Mouse (Mus musculus) heart, embryonic 11.5 days (tissue): ENCODE results near the gene Tulp3. TPM values are rescaled to one million over a fixed set of nuclear protein-coding genes. Genes with fewer than 3 reads are reported as not detected.
A peak's percentile ranks its signal among the peaks of the same experiment; 100 is the strongest.

ENCODE experiments used
- ATAC-seq: fragments of 200-750 bp; cut with Nextera tagmentation; replicated peaks from 2 replicates; pipeline ENCODE4 v1.8.0; 2017; ENCODE audit warnings: moderate library complexity; ENCODE audit not compliant: insufficient number of reproducible peaks, low FRiP score, low TSS enrichment
- H3K27ac ChIP-seq: fragments of 300-500 bp; sonication (generic); 2 replicates; pipeline ENCODE4 v1.5.1; 2014; ENCODE audit warnings: mild to moderate bottlenecking, low read depth, low read length
- H3K27me3 ChIP-seq: fragments of 300-500 bp; sonication (generic); 2 replicates; pipeline ENCODE4 v1.6.1; 2014; ENCODE audit warnings: mild to moderate bottlenecking, low read length, mixed read lengths; ENCODE audit not compliant: control insufficient read depth, insufficient read depth
- H3K36me3 ChIP-seq: fragments of 300-500 bp; sonication (generic); 2 replicates; pipeline ENCODE4 v1.6.1; 2014; ENCODE audit warnings: mild to moderate bottlenecking, low read length, moderate library complexity, mixed read lengths; ENCODE audit not compliant: control insufficient read depth, insufficient read depth
- H3K4me1 ChIP-seq: fragments of 300-500 bp; sonication (generic); 2 replicates; pipeline ENCODE4 v1.6.1; 2014; ENCODE audit warnings: low read length; ENCODE audit not compliant: control insufficient read depth, insufficient read depth
- H3K4me2 ChIP-seq: fragments of 300-500 bp; sonication (generic); 2 replicates; pipeline ENCODE4 v1.6.1; 2014; ENCODE audit warnings: mild to moderate bottlenecking, moderate library complexity
- H3K4me3 ChIP-seq: fragments of 300-500 bp; sonication (generic); 2 replicates; pipeline ENCODE4 v1.5.1; 2014; ENCODE audit warnings: low read depth, low read length
- H3K9ac ChIP-seq: fragments of 300-500 bp; sonication (generic); 2 replicates; pipeline ENCODE4 v1.6.1; 2014; ENCODE audit warnings: mild to moderate bottlenecking, low read depth, low read length, moderate library complexity
- H3K9me3 ChIP-seq: fragments of 300-500 bp; sonication (generic); replicated peaks from 2 replicates; pipeline ENCODE4 v1.6.1; 2016; ENCODE audit warnings: low read length; ENCODE audit not compliant: control insufficient read depth
- WGBS: fragments of 180-500 bp; shearing (Covaris S2); extraction: QIAGEN DNeasy Blood & Tissue Kit; methylation state at CpG from one replicate; pipeline ENCODE4 v1.1.7; 2014; ENCODE audit not compliant: insufficient replicate concordance; 5-methylcytosine and 5-hydroxymethylcytosine counted together
- polyA plus RNA-seq: library from polyadenylated mRNA; unstranded; fragments of >200 nt; fragmentation: Nextera tagmentation; extraction: Ambion mirVana; gene quantifications from 2 replicates; pipeline ENCODE4 v1.2.1, GENCODE M21; 2014

Gene Tulp3
- polyA plus RNA-seq: 10.5 and 14.9 TPM in 2 replicates

GRCm38 (mm10) chr6:128355726-128356416 is at the start of gene Tulp3:
Tulp3 (minus strand) TSS chr6:128355851.
- peak within 1 kb of the TSS; percentile 73 for H3K9ac ChIP-seq
- peaks cover 4% of the 10 kb centered on the region; the same call in 1 of the 2 replicates for H3K4me1 ChIP-seq
- H3K27me3 ChIP-seq: no peaks in the 10 kb centered on the region
- no peaks in the 10 kb centered on the region for H3K9me3 ChIP-seq
- WGBS: under 1% methylated on average over 34 of the region's 42 CpGs
- peak within 1 kb of the TSS; percentile 65 for H3K4me3 ChIP-seq
- ATAC-seq: peak; percentile 99
- H3K27ac ChIP-seq: peak within 1 kb of the TSS; percentile 73
- peak within 1 kb of the TSS; percentile 84 for H3K4me2 ChIP-seq
- H3K36me3 ChIP-seq: peaks cover 12% of the 10 kb centered on the region; the same call in 1 of the 2 replicates

GRCm38 (mm10) chr6:128404708-128405107 is 49.1 kb upstream of the Tulp3 start:
- Histone ChIP-seq H3K4me1 (peaks cover 4% of the 10 kb centered on the region; the same call in 1 of the 2 replicates), H3K4me2 (no peak overlapping the region), H3K4me3 (no peak overlapping the region), H3K9me3 (no peaks in the 10 kb centered on the region), H3K36me3 (peaks cover 17% of the 10 kb centered on the region), H3K27me3 (no peaks in the 10 kb centered on the region), H3K9ac (no peak overlapping the region), H3K27ac (no peak overlapping the region)
- ATAC-seq: no peak
- 62% methylated on average over 5 of the region's 5 CpGs for WGBS

- no peak overlapping the region; the same call in 1 of the 2 replicates for H3K27ac ChIP-seq
- H3K4me3 ChIP-seq: peak overlapping the region; percentile 23
- WGBS: 48% methylated on average over 21 of the region's 21 CpGs
These were observed 44.0 kb upstream of the Tulp3 start for GRCm38 (mm10) chr6:128399421-128400185.

GRCm38 (mm10) chr6:128398996-128399395 is 43.3 kb upstream of the Tulp3 start, which contains the start of gene Nrip2:
Nrip2 (plus strand) TSS chr6:128399296.
- H3K36me3 ChIP-seq: no peaks in the 10 kb centered on the region
- no peak within 1 kb of the TSS; the same call in 1 of the 2 replicates for H3K27ac ChIP-seq
- no peak for ATAC-seq
- peaks cover 6% of the 10 kb centered on the region; the same call in 1 of the 2 replicates for H3K4me1 ChIP-seq
- H3K4me3 ChIP-seq: peak within 1 kb of the TSS; percentile 23
- H3K9ac ChIP-seq: peak within 1 kb of the TSS; percentile 66
- no peaks in the 10 kb centered on the region for H3K27me3 ChIP-seq
- H3K4me2 ChIP-seq: peak within 1 kb of the TSS; percentile 57
- WGBS: 68% methylated on average over 3 of the region's 3 CpGs
- H3K9me3 ChIP-seq: no peaks in the 10 kb centered on the region

More at GRCm38 (mm10) chr6:128399421-128400185, 44.0 kb upstream of the Tulp3 start:
- peak overlapping the region; percentile 66 for H3K9ac ChIP-seq
- no peak; the same call in 1 of the 2 replicates for ATAC-seq
- H3K4me1 ChIP-seq: peaks cover 6% of the 10 kb centered on the region; the same call in 1 of the 2 replicates
- H3K27me3 ChIP-seq: no peaks in the 10 kb centered on the region
- H3K36me3 ChIP-seq: no peaks in the 10 kb centered on the region
- peak overlapping the region; percentile 57 for H3K4me2 ChIP-seq
- no peaks in the 10 kb centered on the region for H3K9me3 ChIP-seq

- H3K4me1 ChIP-seq: peaks cover 6% of the 10 kb centered on the region; the same call in 1 of the 2 replicates
- WGBS: 70% methylated on average over 7 of the region's 7 CpGs
- H3K4me2 ChIP-seq: no peak overlapping the region
- H3K27ac ChIP-seq: no peak overlapping the region
- H3K9ac ChIP-seq: no peak overlapping the region
- no peaks in the 10 kb centered on the region for H3K36me3 ChIP-seq
- H3K27me3 ChIP-seq: no peaks in the 10 kb centered on the region
- no peaks in the 10 kb centered on the region for H3K9me3 ChIP-seq
- H3K4me3 ChIP-seq: no peak overlapping the region
- ATAC-seq: no peak
These were observed 42.1 kb upstream of the Tulp3 start for GRCm38 (mm10) chr6:128397574-128398261.

- 56% methylated on average over 1 of the region's 1 CpGs for WGBS
- no peak overlapping the region for H3K4me3 ChIP-seq
These were observed 35.0 kb upstream of the Tulp3 start for GRCm38 (mm10) chr6:128390683-128391082.

GRCm38 (mm10) chr6:128389185-128389584 is 33.5 kb upstream of the Tulp3 start:
- no peak for ATAC-seq

More at GRCm38 (mm10) chr6:128390683-128391082, 35.0 kb upstream of the Tulp3 start:
- Histone ChIP-seq H3K27ac (no peak overlapping the region), H3K9ac (no peak overlapping the region), H3K4me1 (no peaks in the 10 kb centered on the region), H3K36me3 (no peaks in the 10 kb centered on the region), H3K4me2 (no peak overlapping the region), H3K27me3 (no peaks in the 10 kb centered on the region), H3K9me3 (no peaks in the 10 kb centered on the region)
- ATAC-seq: no peak

GRCm38 (mm10) chr6:128385026-128385425 is 29.4 kb upstream of the Tulp3 start:
- no peaks in the 10 kb centered on the region for H3K4me1 ChIP-seq
- no peak for ATAC-seq
- no peak overlapping the region for H3K9ac ChIP-seq
- WGBS: 80% methylated on average over 1 of the region's 1 CpGs
- no peaks in the 10 kb centered on the region for H3K27me3 ChIP-seq
- no peak overlapping the region for H3K4me3 ChIP-seq
- no peak overlapping the region for H3K27ac ChIP-seq
- no peak overlapping the region for H3K4me2 ChIP-seq
- H3K36me3 ChIP-seq: no peaks in the 10 kb centered on the region
- no peaks in the 10 kb centered on the region for H3K9me3 ChIP-seq

More at GRCm38 (mm10) chr6:128389185-128389584, 33.5 kb upstream of the Tulp3 start:
- H3K9ac ChIP-seq: no peak overlapping the region
- H3K4me1 ChIP-seq: no peaks in the 10 kb centered on the region
- no peak overlapping the region for H3K4me2 ChIP-seq
- WGBS: 72% methylated on average over 1 of the region's 1 CpGs
- H3K9me3 ChIP-seq: no peaks in the 10 kb centered on the region
- no peak overlapping the region for H3K4me3 ChIP-seq
- no peaks in the 10 kb centered on the region for H3K27me3 ChIP-seq
- no peak overlapping the region for H3K27ac ChIP-seq
- H3K36me3 ChIP-seq: no peaks in the 10 kb centered on the region
